Mouse (Mus musculus) c-Kit-negative CD71-positive TER-119-positive erythroid progenitor cells, embryonic 14.5 days (primary cell): Measurements from ENCODE around the gene Ank.
"Not testable (repeated sequence)": the region's sequence is repeated elsewhere in the genome, so short reads cannot be mapped to it uniquely, and the experiment has no call there.

Experiments used
- DNase-seq: peaks from one replicate; pipeline ENCODE4 v3.0.0-alpha.2; 2013; ENCODE audit warnings: low read depth, low spot score

The Ank gene

GRCm38 (mm10) chr15:27466131-27467080, at the start of gene Ank:
Gene Ank (plus strand): TSS chr15:27466677.
- peak; percentile 74 for DNase-seq

GRCm38 (mm10) chr15:27418566-27419331, 47.7 kb upstream of the Ank start:
- DNase-seq = no peak

- DNase-seq = no peak
Measured at GRCm38 (mm10) chr15:27421531-27421930, 44.9 kb upstream of the Ank start.

- DNase-seq = no peak
Measured at GRCm38 (mm10) chr15:27427581-27427980, 38.9 kb upstream of the Ank start.

- DNase-seq = no peak
Measured at GRCm38 (mm10) chr15:27430241-27430640, 36.2 kb upstream of the Ank start.

- DNase-seq = no peak
Measured at GRCm38 (mm10) chr15:27432851-27433615, 33.4 kb upstream of the Ank start.

- DNase-seq = no peak
Measured at GRCm38 (mm10) chr15:27435409-27435808, 31.1 kb upstream of the Ank start.

GRCm38 (mm10) chr15:27436194-27436593, 30.3 kb upstream of the Ank start:
- no peak for DNase-seq

GRCm38 (mm10) chr15:27441053-27441452, 25.4 kb upstream of the Ank start:
- no peak for DNase-seq

- DNase-seq = no peak
Measured at GRCm38 (mm10) chr15:27441529-27441928, 24.9 kb upstream of the Ank start.

GRCm38 (mm10) chr15:27441951-27442350, 24.5 kb upstream of the Ank start:
- no peak for DNase-seq

GRCm38 (mm10) chr15:27444772-27445347, 21.6 kb upstream of the Ank start:
- no peak for DNase-seq

GRCm38 (mm10) chr15:27450689-27451088, 15.8 kb upstream of the Ank start:
- no peak for DNase-seq

- no peak for DNase-seq
Measured at GRCm38 (mm10) chr15:27451760-27452159, 14.7 kb upstream of the Ank start.

- no peak for DNase-seq
Measured at GRCm38 (mm10) chr15:27452496-27452895, 14.0 kb upstream of the Ank start.

GRCm38 (mm10) chr15:27457001-27457400, 9.5 kb upstream of the Ank start:
- no peak for DNase-seq

- DNase-seq = not testable (repeated sequence)
Measured at GRCm38 (mm10) chr15:27459781-27460180, 6.7 kb upstream of the Ank start.

- DNase-seq = no peak
Measured at GRCm38 (mm10) chr15:27461336-27462245, 4.9 kb upstream of the Ank start.

- DNase-seq = no peak
Measured at GRCm38 (mm10) chr15:27463876-27464275, 2.6 kb upstream of the Ank start.

GRCm38 (mm10) chr15:27465391-27466005, 979 bp upstream of the Ank start:
- DNase-seq = peak; percentile 45
